Mouse (Mus musculus) liver, embryonic 13.5 days (tissue): Measurements from ENCODE around the gene Aurka. TPM values are rescaled to one million over a fixed set of nuclear protein-coding genes. Genes with fewer than 3 reads are reported as not detected.

ENCODE experiments used
- ATAC-seq: fragments of 200-750 bp; cut with Nextera tagmentation; 2 replicates; pipeline ENCODE4 v1.8.0; 2017; ENCODE audit warnings: low read depth, mild to moderate bottlenecking, moderate number of reproducible peaks, moderate library complexity
- DNase-seq: peaks from one replicate; pipeline ENCODE4 v3.0.0; 2022
- H3K27ac ChIP-seq: fragments of 300-500 bp; sonication (generic); 2 replicates; pipeline ENCODE4 v1.5.1; 2015; ENCODE audit warnings: moderate library complexity, mild to moderate bottlenecking, inconsistent platforms
- H3K27me3 ChIP-seq: fragments of 300-500 bp; sonication (generic); 2 replicates; pipeline ENCODE4 v1.6.1; 2015; ENCODE audit warnings: mild to moderate bottlenecking, inconsistent platforms
- H3K36me3 ChIP-seq: fragments of 300-500 bp; sonication (generic); 2 replicates; pipeline ENCODE4 v1.6.1; 2015; ENCODE audit warnings: mild to moderate bottlenecking, inconsistent platforms
- H3K4me1 ChIP-seq: fragments of 300-500 bp; sonication (generic); replicated peaks from 2 replicates; pipeline ENCODE4 v1.6.1; 2015; ENCODE audit warnings: inconsistent platforms
- H3K4me2 ChIP-seq: fragments of 300-500 bp; sonication (generic); 2 replicates; pipeline ENCODE4 v1.6.1; 2015; ENCODE audit warnings: inconsistent platforms, mild to moderate bottlenecking, moderate library complexity
- H3K4me3 ChIP-seq: fragments of 300-500 bp; sonication (generic); replicated peaks from 2 replicates; pipeline ENCODE4 v1.5.1; 2015; ENCODE audit warnings: mild to moderate bottlenecking, inconsistent platforms
- H3K9ac ChIP-seq: fragments of 300-500 bp; sonication (generic); 2 replicates; pipeline ENCODE4 v1.6.1; 2015; ENCODE audit warnings: mild to moderate bottlenecking, inconsistent platforms
- H3K9me3 ChIP-seq: fragments of 300-500 bp; sonication (generic); replicated peaks from 2 replicates; pipeline ENCODE4 v1.6.1; 2016; ENCODE audit warnings: inconsistent platforms
- WGBS: fragments of 180-500 bp; shearing (Covaris S2); methylation state at CpG from one replicate; pipeline ENCODE4 v1.1.7; 2015; ENCODE audit not compliant: insufficient replicate concordance; 5-methylcytosine and 5-hydroxymethylcytosine counted together
- polyA plus RNA-seq: library from polyadenylated mRNA; unstranded; fragments of >200 nt; fragmentation: Nextera tagmentation; extraction: Ambion mirVana; gene quantifications from 2 replicates; pipeline ENCODE4 v1.2.1, GENCODE M21; 2015

The Aurka gene
- polyA plus RNA-seq, 1 experiment from 2014 or later = 142 TPM

DNA sequence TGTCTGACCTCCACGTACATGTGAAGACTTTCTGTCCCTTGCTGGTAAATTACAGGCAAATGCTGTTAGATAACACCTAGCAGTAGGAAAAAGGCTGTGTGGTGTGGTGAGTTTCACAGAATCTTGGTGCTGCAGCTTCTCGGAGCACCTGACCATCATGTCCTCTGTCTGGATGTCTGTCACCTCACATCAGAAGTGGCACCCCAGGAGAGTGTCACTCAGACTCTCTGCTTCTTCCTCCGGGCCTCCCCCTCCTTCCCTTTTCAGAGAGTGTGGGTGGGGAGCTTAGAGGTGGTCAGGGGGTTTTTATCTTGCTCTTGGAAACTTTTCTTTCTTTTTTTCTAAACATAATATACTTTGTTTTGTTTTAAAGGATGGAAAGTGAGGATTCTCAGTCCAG is 34.7 kb upstream of the Aurka start:
- Histone ChIP-seq H3K36me3 (no peaks in the 10 kb centered on the region), H3K4me1 (peaks cover 10% of the 10 kb centered on the region; the same call in 1 of the 2 replicates), H3K4me3 (no peak overlapping the region), H3K4me2 (no peak overlapping the region), H3K27ac (no peak overlapping the region), H3K27me3 (no peaks in the 10 kb centered on the region), H3K9me3 (no peaks in the 10 kb centered on the region), H3K9ac (no peak overlapping the region)
- DNase-seq = no peak
- no peak for ATAC-seq
- WGBS = 33% methylated on average over 3 of the region's 3 CpGs

DNA sequence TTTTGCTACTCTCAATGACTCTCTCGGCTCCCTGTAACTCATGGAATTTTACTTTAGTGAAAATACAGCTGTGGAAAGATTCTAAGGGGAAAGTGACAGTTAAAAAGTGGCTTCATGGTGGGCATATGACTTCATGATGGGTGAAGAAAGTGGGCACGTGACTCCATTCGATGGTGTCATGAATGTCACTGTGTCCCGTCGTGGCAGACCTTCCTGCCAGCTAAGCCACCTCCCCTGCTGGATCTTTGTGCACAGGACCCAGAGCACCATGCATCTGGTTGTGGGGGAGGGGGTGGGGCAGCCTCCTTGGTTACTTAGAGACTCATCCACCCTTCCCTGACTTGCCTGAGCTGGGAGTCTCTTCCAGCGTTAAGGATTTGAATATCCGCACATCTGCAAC is 33.9 kb upstream of the Aurka start:
- Histone ChIP-seq H3K27me3 (no peaks in the 10 kb centered on the region), H3K9ac (no peak overlapping the region), H3K4me1 (peaks cover 10% of the 10 kb centered on the region; the same call in 1 of the 2 replicates), H3K4me2 (no peak overlapping the region), H3K9me3 (no peaks in the 10 kb centered on the region), H3K4me3 (no peak overlapping the region), H3K27ac (no peak overlapping the region), H3K36me3 (no peaks in the 10 kb centered on the region)
- no peak for ATAC-seq
- DNase-seq = no peak
- 50% methylated on average over 7 of the region's 7 CpGs for WGBS

DNA sequence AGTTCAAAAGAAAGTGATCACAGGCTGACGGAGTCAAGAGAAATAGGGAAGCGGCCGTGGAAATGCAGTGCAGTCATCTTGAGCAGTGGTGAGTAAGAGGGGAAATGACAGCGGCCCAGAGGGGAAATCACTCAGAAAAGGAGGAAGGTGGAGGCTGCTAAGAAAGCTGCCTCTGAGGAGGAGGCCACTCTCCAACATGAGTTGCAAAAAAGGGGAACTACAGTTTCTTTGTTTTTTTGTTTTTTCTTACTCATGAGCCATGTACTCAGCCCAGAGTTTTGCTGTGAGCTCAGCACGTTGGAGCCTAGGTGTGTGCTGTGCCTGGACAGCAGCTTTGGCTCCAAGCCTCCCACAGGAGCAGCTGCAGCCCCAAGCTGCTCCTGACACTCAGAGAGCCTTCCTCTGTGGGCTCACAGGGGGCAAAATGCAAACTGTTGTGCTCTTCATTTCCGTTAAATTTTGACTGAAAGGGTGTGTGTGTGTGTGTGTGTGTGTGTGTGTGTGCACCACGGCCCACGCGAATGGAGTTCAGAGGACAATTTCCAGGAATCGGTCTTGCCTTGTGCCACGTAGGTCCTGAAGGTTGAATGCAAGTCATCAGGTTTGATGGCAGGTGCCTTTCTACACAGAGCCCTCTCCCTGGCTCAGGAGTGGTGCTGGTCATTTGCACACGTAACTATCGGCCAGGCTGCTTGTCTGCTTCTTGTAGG is 30.9 kb upstream of the Aurka start:
- ATAC-seq = peak; percentile 37
- H3K27me3 ChIP-seq = no peaks in the 10 kb centered on the region
- no peak for DNase-seq
- no peaks in the 10 kb centered on the region for H3K36me3 ChIP-seq
- peaks cover 19% of the 10 kb centered on the region for H3K4me1 ChIP-seq
- H3K27ac ChIP-seq = peak overlapping the region; percentile 67
- H3K9me3 ChIP-seq = no peaks in the 10 kb centered on the region
- no peak overlapping the region for H3K9ac ChIP-seq
- no peak overlapping the region for H3K4me2 ChIP-seq
- 29% methylated on average over 13 of the region's 13 CpGs for WGBS
- H3K4me3 ChIP-seq = no peak overlapping the region

DNA sequence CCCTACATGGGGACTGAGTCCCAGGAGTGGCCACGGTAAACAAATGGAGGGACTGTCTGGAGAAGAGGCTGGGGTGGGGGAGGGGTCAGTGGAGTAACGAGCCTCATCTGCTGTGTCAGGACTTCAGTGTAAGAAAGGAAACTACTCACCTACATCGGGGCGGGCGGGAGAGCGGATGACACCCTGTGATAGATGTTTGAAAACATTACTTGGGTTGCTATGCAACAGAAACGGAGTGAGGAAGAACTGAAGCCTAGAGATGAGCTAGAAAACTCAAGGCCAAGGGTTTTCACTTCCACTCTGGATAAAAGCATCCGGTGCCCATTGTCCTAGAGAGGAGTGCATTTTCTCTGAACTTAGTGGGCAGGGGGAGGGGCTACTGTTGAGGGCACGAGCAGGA is 29.6 kb upstream of the Aurka start:
- Histone ChIP-seq H3K27me3 (no peaks in the 10 kb centered on the region), H3K4me3 (no peak overlapping the region), H3K36me3 (no peaks in the 10 kb centered on the region), H3K4me1 (peaks cover 22% of the 10 kb centered on the region), H3K27ac (no peak overlapping the region), H3K9ac (no peak overlapping the region), H3K4me2 (no peak overlapping the region), H3K9me3 (no peaks in the 10 kb centered on the region)
- ATAC-seq = peak; percentile 43; the same call in 1 of the 2 replicates
- WGBS = 32% methylated on average over 9 of the region's 9 CpGs
- DNase-seq = no peak

DNA sequence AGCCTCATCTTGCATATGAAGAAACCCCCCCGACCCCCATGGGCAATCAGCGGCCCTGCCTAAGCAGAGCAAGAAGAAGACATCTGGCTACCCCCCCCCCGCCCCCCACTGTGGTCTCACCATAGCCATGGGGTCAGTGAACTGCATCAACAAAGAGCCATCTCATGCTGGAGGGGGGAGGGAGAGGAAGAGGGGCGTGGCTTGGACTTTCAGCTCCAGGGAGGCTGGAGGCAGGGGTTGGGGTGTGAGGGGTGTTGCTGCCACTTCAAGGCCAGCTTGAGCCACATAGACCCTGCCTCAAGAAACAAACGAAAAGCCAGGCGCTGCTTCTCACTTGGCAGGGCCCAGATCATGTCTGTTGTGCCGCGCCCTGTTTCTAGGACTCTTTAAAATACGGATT is 25.6 kb upstream of the Aurka start:
- DNase-seq (no peak), ATAC-seq (no peak; the same call in 1 of the 2 replicates)
- Histone ChIP-seq H3K4me2 (no peak overlapping the region), H3K9me3 (no peaks in the 10 kb centered on the region), H3K4me3 (no peak overlapping the region), H3K4me1 (peaks cover 28% of the 10 kb centered on the region), H3K27ac (no peak overlapping the region), H3K36me3 (no peaks in the 10 kb centered on the region), H3K9ac (no peak overlapping the region), H3K27me3 (no peaks in the 10 kb centered on the region)
- WGBS = 57% methylated on average over 9 of the region's 9 CpGs

DNA sequence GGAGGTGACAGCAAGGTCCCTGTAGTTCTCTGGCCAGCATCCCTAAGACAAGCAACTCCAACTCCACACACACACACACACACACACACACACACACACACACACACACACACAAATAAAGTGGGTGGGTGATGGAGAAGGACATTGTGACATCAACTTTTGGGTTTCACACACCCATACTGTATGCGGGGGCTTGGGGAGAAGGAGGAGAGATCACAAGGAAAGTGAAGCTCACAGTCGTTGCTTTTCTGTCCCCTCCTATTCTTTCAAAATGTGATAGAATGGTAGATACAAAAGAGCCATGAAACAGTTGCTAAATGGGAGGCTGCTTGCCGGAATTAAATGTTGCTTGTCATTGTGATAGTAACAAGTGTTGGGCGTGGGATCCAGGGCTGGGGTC is 24.3 kb upstream of the Aurka start:
- WGBS = 57% methylated on average over 4 of the region's 4 CpGs

DNA sequence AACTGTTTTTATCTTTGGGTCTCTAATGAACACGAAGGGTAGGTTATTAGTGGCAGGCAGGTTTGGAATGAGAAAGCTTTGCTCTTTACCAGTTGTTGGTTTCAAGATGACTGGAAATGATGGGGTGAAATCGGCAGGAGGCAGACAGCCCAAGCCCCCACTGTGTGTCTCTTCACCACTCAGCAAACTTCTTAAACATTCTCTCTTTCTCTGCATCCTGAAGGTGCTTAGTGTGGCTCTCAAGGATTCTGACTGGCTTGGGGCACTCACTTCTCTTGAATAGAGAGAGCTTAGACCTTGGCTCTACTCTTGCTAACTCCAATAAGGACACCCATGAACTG is 23.7 kb upstream of the Aurka start:
- H3K4me1 ChIP-seq = peaks cover 28% of the 10 kb centered on the region
- 37% methylated on average over 2 of the region's 2 CpGs for WGBS
- no peaks in the 10 kb centered on the region for H3K27me3 ChIP-seq
- H3K9me3 ChIP-seq = no peaks in the 10 kb centered on the region
- H3K4me2 ChIP-seq = peak overlapping the region; percentile 56
- no peak overlapping the region for H3K27ac ChIP-seq
- peak overlapping the region; percentile 47 for H3K4me3 ChIP-seq
- no peak for ATAC-seq
- DNase-seq = no peak
- 0 out of 2 replicates have a peak overlapping the region, but pooled peaks have one; percentile 33 for H3K9ac ChIP-seq
- no peaks in the 10 kb centered on the region for H3K36me3 ChIP-seq

More for the DNA sequence above, 24.3 kb upstream of the Aurka start:
- DNase-seq (no peak), ATAC-seq (no peak)
- no peak overlapping the region for H3K27ac ChIP-seq
- H3K27me3 ChIP-seq = no peaks in the 10 kb centered on the region
- H3K9ac ChIP-seq = no peak overlapping the region
- peaks cover 28% of the 10 kb centered on the region for H3K4me1 ChIP-seq
- H3K4me3 ChIP-seq = no peak overlapping the region
- no peaks in the 10 kb centered on the region for H3K36me3 ChIP-seq
- H3K9me3 ChIP-seq = no peaks in the 10 kb centered on the region
- H3K4me2 ChIP-seq = no peak overlapping the region

DNA sequence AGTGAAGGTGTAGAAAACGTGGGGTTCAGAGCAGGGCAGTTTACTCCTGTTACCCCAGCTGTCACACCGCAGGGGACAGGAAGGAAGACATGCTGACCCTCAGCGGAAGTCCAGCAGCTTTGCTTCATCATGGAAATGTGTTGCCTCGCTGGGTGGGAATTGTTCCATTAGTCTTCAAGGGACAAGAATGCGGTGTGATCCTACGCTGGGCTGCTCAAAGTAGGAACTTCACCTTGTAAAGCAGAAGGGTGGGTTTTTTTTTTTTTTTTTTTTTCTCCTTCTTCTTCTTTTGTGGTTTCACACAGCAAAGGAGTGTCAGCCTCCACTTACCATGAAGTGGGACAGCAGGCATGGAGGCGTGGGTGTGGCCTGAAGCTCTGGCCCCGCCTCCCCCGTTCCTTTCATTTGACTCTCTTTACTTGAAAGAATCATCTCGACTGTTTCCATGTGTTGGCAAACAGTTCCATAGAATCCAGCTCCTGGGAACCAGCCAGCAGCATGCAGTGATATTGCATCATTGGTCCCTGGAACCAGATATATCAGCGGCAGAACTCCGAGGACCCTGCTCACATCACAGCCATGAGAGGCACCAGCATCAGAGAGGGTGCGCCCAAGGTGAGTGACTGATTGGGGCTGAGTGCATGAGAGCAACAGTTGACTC is 23.2 kb upstream of the Aurka start, which contains the start of gene Cass4:
TSS of gene Cass4 (plus strand) at position 404 of the 661 bp plus-strand sequence.
- no peaks in the 10 kb centered on the region for H3K36me3 ChIP-seq
- ATAC-seq (peak; percentile 63; the same call in 1 of the 2 replicates), DNase-seq (no peak)
- H3K9me3 ChIP-seq = no peaks in the 10 kb centered on the region
- peak within 1 kb of the TSS; percentile 33; the same call in 1 of the 2 replicates for H3K9ac ChIP-seq
- WGBS = 7% methylated on average over 13 of the region's 13 CpGs
- H3K27ac ChIP-seq = no peak within 1 kb of the TSS
- H3K27me3 ChIP-seq = no peaks in the 10 kb centered on the region
- peak within 1 kb of the TSS; percentile 47 for H3K4me3 ChIP-seq
- H3K4me1 ChIP-seq = peaks cover 28% of the 10 kb centered on the region
- peak within 1 kb of the TSS; percentile 56 for H3K4me2 ChIP-seq

DNA sequence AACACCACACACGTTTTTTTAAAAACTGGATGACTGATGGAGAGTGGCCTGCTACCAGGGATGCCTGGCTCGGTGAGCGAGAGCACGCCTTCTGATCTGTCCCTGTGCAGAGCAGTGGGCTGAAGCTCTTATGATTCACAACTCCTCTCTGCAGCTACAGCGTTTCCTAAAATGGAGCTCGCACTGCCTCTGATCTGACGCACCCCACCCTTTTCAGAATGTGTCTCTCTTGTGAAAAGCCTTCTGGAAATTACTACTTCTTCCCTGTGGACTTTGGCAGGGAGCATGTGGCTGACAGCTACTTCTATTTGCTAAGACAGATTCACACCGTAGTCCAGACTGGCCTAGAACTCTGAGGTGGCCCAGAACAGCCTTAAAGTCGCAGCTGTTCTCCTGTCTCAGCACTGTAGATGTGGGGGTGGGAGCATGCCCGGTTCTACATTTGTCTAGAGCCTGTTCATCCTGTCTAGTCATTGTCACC is 21.7 kb upstream of the Aurka start:
- no peak overlapping the region for H3K4me3 ChIP-seq
- 66% methylated on average over 10 of the region's 10 CpGs for WGBS
- H3K27ac ChIP-seq = no peak overlapping the region
- DNase-seq (no peak), ATAC-seq (no peak)
- H3K9me3 ChIP-seq = no peaks in the 10 kb centered on the region
- H3K4me1 ChIP-seq = peaks cover 16% of the 10 kb centered on the region
- no peak overlapping the region for H3K9ac ChIP-seq
- no peaks in the 10 kb centered on the region for H3K27me3 ChIP-seq
- H3K4me2 ChIP-seq = no peak overlapping the region
- H3K36me3 ChIP-seq = no peaks in the 10 kb centered on the region

DNA sequence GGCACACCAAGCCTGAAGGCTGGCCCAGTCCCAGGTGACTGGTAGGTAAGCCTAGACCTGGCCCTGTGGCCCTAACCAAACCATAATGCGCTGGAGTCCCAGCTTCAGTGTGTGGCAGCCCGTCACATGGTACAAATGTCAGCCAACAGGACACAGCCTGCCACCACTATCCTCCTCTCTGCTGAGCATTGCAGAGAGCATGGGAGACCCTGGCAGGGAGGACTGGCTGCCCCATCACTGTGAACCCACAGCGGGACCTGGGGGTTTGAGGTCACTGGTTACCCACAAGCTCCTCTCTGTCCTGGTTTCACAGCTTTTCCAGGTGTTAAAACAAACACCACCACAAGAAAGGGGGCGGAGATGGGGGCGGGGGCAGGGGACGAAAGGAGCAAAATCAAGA is 20.0 kb upstream of the Aurka start:
- Histone ChIP-seq H3K27ac (no peak overlapping the region), H3K4me3 (no peak overlapping the region), H3K4me1 (peaks cover 11% of the 10 kb centered on the region), H3K27me3 (no peaks in the 10 kb centered on the region), H3K4me2 (no peak overlapping the region), H3K9me3 (no peaks in the 10 kb centered on the region), H3K36me3 (no peaks in the 10 kb centered on the region), H3K9ac (no peak overlapping the region)
- ATAC-seq (no peak), DNase-seq (no peak)
- WGBS = 36% methylated on average over 6 of the region's 6 CpGs

DNA sequence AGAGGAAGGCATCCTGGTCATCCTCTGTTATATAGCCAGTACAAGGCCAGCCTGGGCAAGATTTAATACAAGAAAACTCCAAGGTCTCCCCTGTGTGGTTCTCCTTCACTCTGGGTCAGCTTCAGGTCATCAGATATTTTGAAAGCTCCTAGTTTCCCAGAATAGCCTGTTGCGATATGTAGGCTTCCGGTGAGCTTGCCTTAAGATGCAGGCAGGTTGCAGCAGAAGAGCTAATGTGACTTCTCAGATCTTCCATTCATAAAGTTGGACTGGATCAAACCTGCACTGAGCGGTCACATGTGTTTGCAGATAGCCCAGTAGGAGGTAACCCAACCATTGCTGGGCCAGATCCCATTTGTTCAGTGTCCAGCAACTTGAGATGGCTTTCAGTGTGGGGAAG is 14.4 kb upstream of the Aurka start:
- WGBS = 79% methylated on average over 3 of the region's 3 CpGs

More for the DNA sequence above, 14.4 kb upstream of the Aurka start:
- Histone ChIP-seq H3K27me3 (no peaks in the 10 kb centered on the region), H3K36me3 (peaks cover 36% of the 10 kb centered on the region), H3K9me3 (no peaks in the 10 kb centered on the region), H3K4me1 (no peaks in the 10 kb centered on the region), H3K9ac (no peak overlapping the region), H3K4me2 (no peak overlapping the region), H3K4me3 (no peak overlapping the region), H3K27ac (no peak overlapping the region)
- DNase-seq (no peak), ATAC-seq (no peak)
